Mouse (Mus musculus) neutrophil, adult 59 days (primary cell): ENCODE measurements around the gene Cfap57. TPM values are rescaled to one million over a fixed set of nuclear protein-coding genes. Genes with fewer than 3 reads are reported as not detected.

ENCODE experiments used
- total RNA-seq, 2 experiments: library from RNA; stranded (reverse); gene quantifications; 1 replicate in 1 of 2; 2 replicates in 1 of 2; pipeline ENCODE4 v1.2.4; 2023

Gene Cfap57
- total RNA-seq = 1 to 10 TPM; 2.1 to 3.0 TPM

DNA sequence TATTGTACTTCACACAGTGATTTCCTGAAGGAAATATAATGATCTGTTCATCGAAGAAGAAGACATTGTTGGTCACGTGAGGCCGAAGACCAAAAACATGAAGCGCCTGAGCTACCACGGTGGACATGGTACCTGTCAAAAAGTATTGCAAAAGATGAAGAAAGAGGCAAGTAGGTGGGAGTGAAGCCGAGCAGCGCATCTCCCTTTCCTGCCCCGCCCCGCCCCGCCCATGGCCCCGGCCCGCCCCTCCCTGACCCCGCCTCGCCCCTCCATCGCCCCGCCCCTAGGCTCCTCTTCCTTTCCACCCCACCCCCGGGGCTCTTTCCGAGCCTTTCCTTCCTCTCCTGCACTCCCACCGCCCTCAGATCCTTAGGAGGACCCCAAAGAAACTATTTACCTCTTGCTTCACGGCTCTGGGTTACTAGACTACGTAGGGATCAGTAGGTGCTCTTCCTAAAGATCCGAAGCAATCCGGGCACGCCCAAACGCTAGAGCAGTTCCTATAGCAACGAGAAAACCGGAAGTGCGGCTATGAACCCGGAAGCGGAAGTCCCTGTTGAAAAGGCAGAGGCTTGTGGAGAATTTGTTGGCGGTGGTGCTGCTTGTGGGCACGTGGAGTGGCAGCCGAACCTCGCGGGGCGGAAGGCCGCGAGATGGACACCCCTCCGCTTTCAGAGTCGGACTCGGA is at the start of gene Cfap57, which contains the start of gene Ebna1bp2:
Cfap57 (minus strand) TSS at position 499 of the 688 bp plus-strand sequence.
Ebna1bp2 (plus strand) TSS at position 521 of the 688 bp plus-strand sequence.

DNA sequence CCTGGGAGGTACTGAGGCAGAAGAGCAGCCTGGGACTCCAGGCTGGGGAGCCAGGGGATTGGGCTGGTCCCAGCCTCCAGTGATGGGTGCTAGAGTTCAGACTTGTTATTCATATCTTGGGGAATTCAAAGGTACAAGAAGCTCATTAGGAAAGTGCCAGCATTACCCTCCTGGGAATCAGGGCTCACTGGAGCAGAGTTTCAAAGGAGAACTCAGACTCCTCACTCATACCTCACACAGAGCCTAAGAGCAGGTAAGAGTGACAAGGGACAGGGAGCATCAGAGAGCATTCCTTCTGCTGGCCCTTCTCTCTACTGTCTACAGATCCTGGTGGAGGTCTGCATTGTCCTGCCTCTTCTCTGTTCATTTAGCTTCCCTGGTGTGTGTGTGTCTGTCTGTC is 38.1 kb upstream of the Cfap57 start, which contains the start of gene Olfr62:
Olfr62 (plus strand) TSS at position 301 of the 400 bp plus-strand sequence.

DNA sequence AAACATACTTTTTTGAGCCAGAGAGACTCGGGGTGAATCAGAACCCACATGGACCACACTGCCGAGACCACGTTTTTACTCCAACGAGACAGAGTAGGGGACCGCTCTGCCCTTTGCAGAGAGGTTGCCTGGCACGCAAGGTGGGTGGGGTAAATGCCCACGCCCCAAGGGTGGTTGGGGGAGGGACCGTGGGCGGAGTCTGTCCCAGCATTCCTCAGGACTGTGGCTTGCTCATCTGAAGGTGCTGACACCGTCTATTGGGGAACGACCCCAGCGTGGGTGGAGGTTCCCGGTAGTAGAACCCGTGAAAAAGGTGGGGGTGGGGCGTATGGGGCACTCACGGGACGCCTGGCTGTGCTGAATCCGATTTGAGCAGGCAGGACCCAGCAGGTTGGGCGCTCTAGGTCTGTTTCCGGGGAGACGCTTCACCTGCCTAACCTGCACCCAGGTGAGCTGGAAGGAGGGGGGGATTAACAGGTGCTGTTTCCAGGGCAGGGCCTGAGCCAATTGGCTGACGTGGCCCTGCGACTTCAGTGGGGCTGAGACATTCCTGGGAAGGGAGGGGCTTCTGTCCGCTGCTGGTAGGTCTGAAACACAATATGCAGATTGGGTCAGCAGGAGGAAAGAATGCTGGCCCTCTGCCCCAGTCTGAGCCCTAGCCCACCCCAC is 76.9 kb downstream of the Cfap57 start, which contains the start of gene Tmem125:
Tmem125 (minus strand) TSS at position 453 of the 669 bp plus-strand sequence.

DNA sequence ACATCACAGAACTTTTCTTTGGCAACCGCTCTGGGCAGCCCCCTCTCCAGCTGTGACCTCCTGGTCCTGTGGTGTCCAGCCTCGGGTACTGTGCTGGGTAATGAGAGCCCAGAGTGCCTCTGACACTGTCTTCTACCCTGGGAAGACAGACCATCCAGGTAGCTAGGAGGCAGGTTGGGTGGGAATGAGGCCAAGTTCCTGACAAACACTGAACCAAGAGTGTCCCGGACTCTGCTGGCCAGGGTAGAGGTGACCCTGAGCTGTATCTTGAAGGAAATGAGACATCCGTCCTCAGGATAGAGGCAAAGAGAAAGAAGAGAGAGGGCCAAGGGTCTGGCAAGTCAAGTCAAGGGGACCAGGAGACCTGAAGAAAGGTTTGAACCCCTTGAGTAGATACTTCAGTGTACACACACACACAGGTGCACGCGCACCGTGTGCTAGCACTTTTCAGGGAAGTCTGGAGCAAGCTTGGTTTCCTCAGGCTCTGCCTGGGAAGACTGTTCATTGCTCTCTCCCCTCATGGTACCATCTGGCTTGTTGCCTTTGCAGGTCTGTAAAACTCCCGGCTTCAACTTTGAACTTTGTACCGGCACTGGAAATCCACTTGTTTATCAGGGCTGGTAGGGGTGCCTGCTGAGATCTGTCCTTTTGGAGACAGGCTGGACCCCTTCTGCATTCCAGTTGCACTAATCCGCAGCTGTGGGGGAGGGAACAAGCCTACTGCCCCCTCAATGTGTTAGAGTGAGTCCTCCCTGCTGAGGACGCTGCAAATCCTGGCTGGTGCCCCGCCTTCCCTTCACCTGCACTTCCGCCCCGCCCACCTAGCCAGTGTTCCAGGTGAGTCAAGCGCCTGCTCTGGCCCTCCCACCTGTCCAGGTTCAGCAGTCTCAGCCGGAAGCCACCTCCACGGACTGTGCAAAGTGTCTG is 93.9 kb downstream of the Cfap57 start, which contains the start of gene 2610528J11Rik:
2610528J11Rik (plus strand) TSS at position 592 of the 927 bp plus-strand sequence.

Other genes starting within 250 kb of the Cfap57 start
- 10 to 100 TPM; 55.4 to 57.5 TPM for gene Szt2, start 211.5 kb downstream of the Cfap57 start, total RNA-seq
- 10 to 100 TPM; 73.2 to 77.9 TPM for gene Med8, start 211.4 kb downstream of the Cfap57 start, total RNA-seq
- gene Elovl1, start 192.7 kb downstream of the Cfap57 start, total RNA-seq = 10 to 100 TPM; 80.1 to 91.1 TPM
- 10 to 100 TPM; 61.8 to 67.5 TPM for gene Cdc20, start 183.4 kb downstream of the Cfap57 start, total RNA-seq
- under 1 TPM; 0.58 to 0.77 TPM for gene Mpl, start 163.3 kb downstream of the Cfap57 start, total RNA-seq
- gene Tie1, start 130.7 kb downstream of the Cfap57 start, total RNA-seq = 1 to 10 TPM; 2.9 to 3.3 TPM
- gene 2610528J11Rik, start 93.8 kb downstream of the Cfap57 start, total RNA-seq = not detected
- gene Tmem125, start 76.7 kb downstream of the Cfap57 start, total RNA-seq = not detected
- gene Ebna1bp2, start within 50 bp of the Cfap57 start, total RNA-seq = 10 to 100 TPM; 42.1 to 46.5 TPM
- not detected for gene Olfr62, start 38.2 kb upstream of the Cfap57 start, total RNA-seq
- not detected for gene Olfr1342, start 72.0 kb upstream of the Cfap57 start, total RNA-seq
- not detected for gene Olfr1341, start 82.7 kb upstream of the Cfap57 start, total RNA-seq
- gene Olfr1340, start 99.4 kb upstream of the Cfap57 start, total RNA-seq = not detected
- gene Olfr1339, start 111.4 kb upstream of the Cfap57 start, total RNA-seq = not detected
- gene Olfr1338, start 138.0 kb upstream of the Cfap57 start, total RNA-seq = not detected
- gene Olfr1337, start 161.8 kb upstream of the Cfap57 start, total RNA-seq = not detected
- gene Olfr1335, start 189.2 kb upstream of the Cfap57 start, total RNA-seq = not detected
- gene Olfr1333, start 215.5 kb upstream of the Cfap57 start, total RNA-seq = not detected
- not detected for gene Olfr1331, start 243.9 kb upstream of the Cfap57 start, total RNA-seq